Comparison of ENCODE assay signal across 7 mouse cellular contexts in genomic region chr8:94433981-94434466, GRCm38 (mm10). TPM values are rescaled to one million over a fixed set of nuclear protein-coding genes. Genes with fewer than 3 reads are reported as not detected.
DNase-seq lines count a peak whose midpoint lies in the region; ATAC-seq and TF ChIP-seq lines count a peak whose summit lies in the region.

Nlrc5 (plus strand) TSS chr8:94434356.

- H3K36me3 ChIP-seq in embryonic facial prominence, embryonic 13.5 days: no peaks in the 10 kb centered on the region
- H3K36me3 ChIP-seq in heart, adult 2 months (ENCODE audit: control insufficient read depth, insufficient read depth, low read length): no peaks in the 10 kb centered on the region
- no peaks in the 10 kb centered on the region for H3K36me3 ChIP-seq in limb, embryonic 13.5 days
- H3K36me3 ChIP-seq in midbrain, embryonic 15.5 days (replicated peaks): no peaks in the 10 kb centered on the region

- TF ChIP-seq CTCF in heart, adult 2 months (IDR thresholded peaks at IDR 0.05): peak; percentile 53

- peak; percentile 59; the same call in 1 of the 2 replicates for ATAC-seq in embryonic facial prominence, embryonic 13.5 days (ENCODE audit: insufficient number of reproducible peaks, insufficient read depth, low FRiP score, low TSS enrichment, low read depth)
- no peak for ATAC-seq in limb, embryonic 13.5 days (ENCODE audit: low FRiP score, low read depth)
- ATAC-seq in midbrain, embryonic 15.5 days (replicated peaks): no peak; the same call in 1 of the 2 replicates

- peaks cover 27% of the 10 kb centered on the region for H3K27me3 ChIP-seq in embryonic facial prominence, embryonic 13.5 days
- H3K27me3 ChIP-seq in heart, adult 2 months (ENCODE audit: control insufficient read depth, insufficient read depth, low read length): no peaks in the 10 kb centered on the region
- H3K27me3 ChIP-seq in limb, embryonic 13.5 days: peaks cover 25% of the 10 kb centered on the region
- peaks cover 18% of the 10 kb centered on the region for H3K27me3 ChIP-seq in midbrain, embryonic 15.5 days (replicated peaks)

- no peaks in the 10 kb centered on the region for H3K9me3 ChIP-seq in embryonic facial prominence, embryonic 13.5 days
- H3K9me3 ChIP-seq in limb, embryonic 13.5 days: no peaks in the 10 kb centered on the region
- H3K9me3 ChIP-seq in midbrain, embryonic 15.5 days: no peaks in the 10 kb centered on the region

- H3K4me1 ChIP-seq in embryonic facial prominence, embryonic 13.5 days: no peaks in the 10 kb centered on the region
- H3K4me1 ChIP-seq in heart, adult 2 months (ENCODE audit: control insufficient read depth, insufficient read depth, low read length): peaks cover 2% of the 10 kb centered on the region; the same call in 1 of the 2 replicates
- peaks cover 4% of the 10 kb centered on the region; the same call in 1 of the 2 replicates for H3K4me1 ChIP-seq in limb, embryonic 13.5 days
- peaks cover 9% of the 10 kb centered on the region for H3K4me1 ChIP-seq in midbrain, embryonic 15.5 days

- intact Hi-C loops in heart, adult 2 months (cut with DNase I): no loop called here

- no peak within 1 kb of the TSS for H3K27ac ChIP-seq in embryonic facial prominence, embryonic 13.5 days
- H3K27ac ChIP-seq in heart, adult 2 months: peak within 1 kb of the TSS; percentile 39; the same call in 1 of the 2 replicates
- no peak within 1 kb of the TSS for H3K27ac ChIP-seq in limb, embryonic 13.5 days
- H3K27ac ChIP-seq in midbrain, embryonic 15.5 days: no peak within 1 kb of the TSS

- TF ChIP-seq POLR2A in heart, adult 2 months (IDR thresholded peaks at IDR 0.05; ENCODE audit: insufficient read depth, low read depth, low read length): 0 out of 2 replicates have a peak, but pooled peaks have one; percentile 44

- peak; percentile 16; the same call in 1 of the 2 replicates for TF ChIP-seq EP300 in heart, adult 2 months (IDR thresholded peaks at IDR 0.05; ENCODE audit: insufficient read depth, low read depth, low read length)

- H3K79me2 ChIP-seq in heart, adult 2 months (replicated peaks; ENCODE audit: control insufficient read depth, insufficient read depth, low read length): no peaks in the 10 kb centered on the region

- peak; percentile 75 for DNase-seq in adrenal gland, adult 8-10 months
- peak; percentile 81 to 86 for DNase-seq in heart, adult 2 months
- peak; percentile 73 to 77 for DNase-seq in kidney, adult 8-10 months
- DNase-seq in spleen, adult 18-20 months: peak; percentile 79 to 81

- peak within 1 kb of the TSS; percentile 51 for H3K4me3 ChIP-seq in embryonic facial prominence, embryonic 13.5 days
- H3K4me3 ChIP-seq in heart, adult 2 months: peak within 1 kb of the TSS; percentile 61
- H3K4me3 ChIP-seq in limb, embryonic 13.5 days: peak within 1 kb of the TSS; percentile 51
- H3K4me3 ChIP-seq in midbrain, embryonic 15.5 days: peak within 1 kb of the TSS; percentile 41

- peak within 1 kb of the TSS; percentile 64 for H3K9ac ChIP-seq in embryonic facial prominence, embryonic 13.5 days
- H3K9ac ChIP-seq in heart, adult 2 months (ENCODE audit: low read depth, low read length): peak within 1 kb of the TSS; percentile 71
- H3K9ac ChIP-seq in limb, embryonic 13.5 days: peak within 1 kb of the TSS; percentile 66
- H3K9ac ChIP-seq in midbrain, embryonic 15.5 days: peak within 1 kb of the TSS; percentile 40

- WGBS in embryonic facial prominence, embryonic 13.5 days: under 1% methylated on average over 29 of the region's 29 CpGs
- WGBS in heart, adult 2 months: 2% methylated on average over 29 of the region's 29 CpGs
- WGBS in limb, embryonic 13.5 days: 2% methylated on average over 29 of the region's 29 CpGs
- 2% methylated on average over 29 of the region's 29 CpGs for WGBS in midbrain, embryonic 15.5 days

- peak within 1 kb of the TSS; percentile 85 for H3K4me2 ChIP-seq in embryonic facial prominence, embryonic 13.5 days
- H3K4me2 ChIP-seq in limb, embryonic 13.5 days (replicated peaks): peak within 1 kb of the TSS; percentile 85
- H3K4me2 ChIP-seq in midbrain, embryonic 15.5 days: peak within 1 kb of the TSS; percentile 84

RNA-seq across cellular contexts. Expression of gene Nlrc5, which starts in this region (rescaled TPM):
- 10 to 100 TPM in 2 of 4 experiments, 1 to 10 TPM in 2; 5.3 to 15.3 (median 9.0) TPM for total RNA-seq in adrenal gland, adult 8-10 months (2022)
- polyA plus RNA-seq in embryonic facial prominence, embryonic 13.5 days (2015; fragmentation: Nextera tagmentation; extraction: Ambion mirVana): 0.34 and 0.37 TPM in 2 replicates
- 1 to 10 TPM; 2.3 to 3.7 TPM for total RNA-seq in heart, adult 2 months (2021)
- polyA plus RNA-seq in heart, adult 2 months (2012; rRNA removed): 3.7 and 4.9 TPM in 2 replicates
- 0.33 and 0.34 TPM in 2 replicates for polyA plus RNA-seq in limb, embryonic 13.5 days (2015; fragmentation: Nextera tagmentation; extraction: Ambion mirVana)
- 0.45 and 0.52 TPM in 2 replicates for polyA plus RNA-seq in midbrain, embryonic 15.5 days (2015; fragmentation: Nextera tagmentation; extraction: Ambion mirVana)

Comparison
In these comparisons a context has a peak if more than half of its experiments do, and no peak if none do; other contexts are left out.
1. Peak in ATAC-seq, H3K4me3 ChIP-seq, H3K9ac ChIP-seq and H3K4me2 ChIP-seq in embryonic facial prominence, embryonic 13.5 days; RNA of the gene not detected or under 1 TPM.